Mouse (Mus musculus) testis, postnatal 10 days (tissue): ENCODE results near the gene Bach1.

Experiments
- DNase-seq: peaks from one replicate; pipeline ENCODE4 v3.0.0; 2021; ENCODE audit warnings: low spot score

Bach1 gene

DNA sequence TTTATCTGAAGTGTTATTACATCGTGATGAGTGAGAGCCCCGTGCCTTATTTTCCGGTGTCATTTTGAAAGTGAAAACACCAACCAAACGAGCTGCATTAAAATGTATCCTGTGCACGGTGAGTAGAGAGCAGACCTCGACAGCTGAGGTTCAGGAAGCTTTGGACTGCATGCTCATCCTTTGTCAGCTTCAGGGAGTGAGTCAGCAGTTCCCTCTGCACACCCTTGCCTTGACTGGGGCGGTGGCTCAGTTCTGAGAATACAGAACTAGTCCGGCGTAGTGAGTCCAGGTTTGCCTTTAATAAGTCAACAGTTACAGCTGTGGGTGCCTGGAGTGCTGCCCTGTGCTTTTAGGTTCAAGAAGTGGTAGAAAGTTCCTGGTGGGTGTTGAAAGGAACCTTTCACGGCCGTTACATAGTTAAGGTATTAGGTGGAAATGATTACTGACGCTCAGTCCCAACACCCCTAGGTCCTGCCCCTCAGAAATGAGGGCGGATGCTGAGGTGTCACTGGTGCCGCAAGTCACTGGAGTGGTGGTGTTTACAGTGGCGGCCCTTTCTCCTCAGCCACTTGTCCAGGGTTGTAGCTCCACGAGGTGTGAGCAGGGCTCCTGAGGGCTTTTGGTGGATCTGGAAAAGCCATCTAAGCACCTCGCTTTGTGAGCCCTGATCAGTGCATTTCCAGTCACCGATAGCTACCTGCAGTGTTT lies 14.4 kb downstream of the Bach1 start:
- DNase-seq = no peak

GRCm38 (mm10) chr16:87714550-87714949 lies 15.8 kb downstream of the Bach1 start:
- DNase-seq = no peak

GRCm38 (mm10) chr16:87715221-87715620 lies 16.5 kb downstream of the Bach1 start:
- DNase-seq = no peak

DNA sequence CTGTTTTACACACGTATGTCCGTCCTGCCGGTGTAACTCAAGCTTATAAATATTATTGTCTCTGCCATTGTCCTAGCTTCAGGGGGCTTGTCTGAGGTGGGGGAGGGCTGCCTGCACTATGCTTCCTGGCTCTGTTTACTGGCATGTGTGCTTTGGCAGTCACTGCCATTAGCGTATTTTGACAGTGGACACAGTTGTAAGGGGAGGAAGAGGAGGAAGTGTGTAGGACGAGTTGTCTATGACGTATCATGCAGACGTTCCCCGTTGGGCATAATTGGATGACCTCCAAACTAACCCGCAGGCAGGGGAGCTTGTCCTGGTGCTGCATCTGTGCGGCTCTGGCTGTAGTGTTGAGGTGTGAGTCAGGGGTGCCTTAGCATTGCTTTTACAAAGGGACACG lies 17.5 kb downstream of the Bach1 start:
- no peak for DNase-seq

DNA sequence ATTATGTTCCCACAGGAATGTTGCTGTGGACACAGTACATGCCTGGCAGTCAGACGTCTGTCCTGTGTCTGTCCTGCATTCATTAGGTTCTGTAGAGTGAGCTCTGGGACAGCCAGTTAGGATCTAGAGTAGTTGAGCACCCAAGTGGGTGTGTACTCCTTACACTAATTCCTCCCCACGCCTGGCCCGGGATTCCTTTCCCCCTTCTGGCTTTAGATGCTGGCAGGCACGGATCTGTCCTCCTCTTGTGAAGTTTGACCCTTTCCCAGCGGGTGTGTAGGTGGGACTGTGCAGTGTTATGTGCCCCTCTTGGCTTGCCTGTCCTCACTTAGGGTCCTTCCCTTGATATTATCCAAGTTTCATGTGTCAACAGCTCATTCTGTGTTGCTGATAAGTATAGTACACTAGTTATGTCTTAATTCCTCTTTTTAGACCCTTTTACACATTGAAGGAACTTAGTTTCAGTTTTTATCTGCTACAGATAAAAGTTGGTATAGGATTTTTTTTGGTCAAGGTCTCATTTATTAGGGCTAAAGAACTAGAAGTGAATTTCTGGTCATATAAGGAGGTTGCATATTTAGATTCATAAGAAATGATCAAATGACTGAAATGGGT lies 18.4 kb downstream of the Bach1 start:
- DNase-seq = no peak

DNA sequence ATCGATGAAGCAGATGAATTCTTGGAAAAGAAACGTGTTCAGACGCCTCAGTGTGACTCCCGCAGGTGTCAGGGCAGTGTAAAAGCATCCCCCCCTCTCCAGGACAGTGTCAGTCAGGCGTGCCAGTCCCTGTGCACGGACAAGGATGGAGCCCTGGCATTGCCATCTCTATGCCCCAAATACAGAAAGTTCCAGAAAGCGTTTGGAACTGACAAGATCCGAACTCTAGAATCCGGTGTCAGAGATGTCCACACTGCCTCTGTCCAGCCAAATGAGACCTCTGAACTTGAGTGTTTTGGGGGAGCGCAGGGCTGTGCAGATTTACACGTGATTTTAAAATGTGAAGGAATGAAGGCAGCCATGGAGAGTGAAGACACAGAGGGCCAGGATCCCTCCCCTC lies 20.3 kb downstream of the Bach1 start:
- no peak for DNase-seq

DNA sequence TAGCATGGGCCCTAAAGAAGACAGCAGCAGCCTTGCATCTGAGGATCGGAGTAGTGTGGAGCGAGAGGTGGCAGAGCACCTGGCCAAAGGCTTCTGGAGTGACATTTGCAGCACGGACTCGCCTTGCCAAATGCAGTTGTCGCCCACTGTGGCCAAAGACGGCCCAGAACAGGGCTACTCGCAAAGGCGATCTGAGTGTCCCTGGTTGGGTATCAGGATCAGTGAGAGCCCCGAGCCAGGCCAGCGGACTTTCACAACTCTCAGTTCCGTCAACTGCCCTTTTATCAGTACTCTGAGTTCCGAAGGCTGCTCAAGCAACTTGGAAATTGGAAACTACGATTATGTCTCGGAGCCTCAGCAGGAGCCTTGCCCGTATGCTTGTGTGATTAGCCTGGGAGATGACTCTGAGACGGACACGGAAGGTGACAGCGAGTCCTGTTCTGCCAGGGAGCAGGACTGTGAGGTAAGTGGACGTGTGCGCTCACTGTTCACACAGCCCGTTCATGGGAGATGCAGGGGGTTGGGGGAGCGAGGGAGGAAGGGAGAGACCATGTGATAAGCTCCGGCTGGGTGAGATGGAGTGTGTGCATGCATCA lies 21.0 kb downstream of the Bach1 start:
- DNase-seq = no peak

- no peak for DNase-seq
Observed at GRCm38 (mm10) chr16:87720851-87721409, 22.2 kb downstream of the Bach1 start.

DNA sequence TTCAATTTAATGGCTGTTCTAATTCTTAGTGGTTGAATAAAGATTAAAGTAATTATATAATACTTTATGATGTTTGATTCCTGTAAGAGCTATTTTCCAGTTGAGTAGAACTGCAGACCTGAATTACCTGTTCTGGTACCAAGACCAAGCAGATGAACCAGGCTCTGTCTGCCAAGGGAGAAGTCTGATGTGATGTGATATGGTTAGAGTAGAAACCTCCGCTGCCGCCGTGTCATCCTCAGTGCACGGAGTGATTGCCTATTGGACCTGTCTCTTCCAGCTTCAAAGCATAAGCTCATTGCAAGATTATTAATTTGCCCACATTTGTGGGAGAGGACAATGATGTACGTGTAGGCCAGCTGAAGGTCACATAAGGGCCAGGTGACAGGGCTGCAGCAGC lies 24.1 kb downstream of the Bach1 start:
- no peak for DNase-seq

DNA sequence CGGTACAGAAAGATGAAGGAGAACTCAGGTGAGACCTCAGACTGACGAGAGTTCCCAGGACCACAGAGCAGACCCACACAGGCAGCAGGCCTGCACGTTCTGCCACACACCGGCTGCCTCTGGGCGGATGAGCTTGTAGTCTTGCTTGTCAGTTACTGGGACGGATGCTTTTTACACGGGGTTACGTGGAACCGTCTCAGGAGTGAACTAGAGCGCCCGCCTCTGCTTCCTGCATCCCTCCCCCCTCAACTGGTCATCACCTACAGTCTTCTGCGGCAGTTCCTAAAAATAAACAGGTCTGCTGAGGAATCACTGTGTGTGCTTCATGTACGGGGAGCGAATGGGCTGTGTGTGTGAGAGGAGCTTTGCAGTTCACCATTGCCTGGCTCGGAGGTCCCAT lies 24.7 kb downstream of the Bach1 start:
- DNase-seq = no peak

- no peak for DNase-seq
Observed at GRCm38 (mm10) chr16:87724826-87725225, 26.1 kb downstream of the Bach1 start.

GRCm38 (mm10) chr16:87725241-87725640 lies 26.5 kb downstream of the Bach1 start:
- no peak for DNase-seq

GRCm38 (mm10) chr16:87725963-87726362 lies 27.2 kb downstream of the Bach1 start:
- no peak for DNase-seq

DNA sequence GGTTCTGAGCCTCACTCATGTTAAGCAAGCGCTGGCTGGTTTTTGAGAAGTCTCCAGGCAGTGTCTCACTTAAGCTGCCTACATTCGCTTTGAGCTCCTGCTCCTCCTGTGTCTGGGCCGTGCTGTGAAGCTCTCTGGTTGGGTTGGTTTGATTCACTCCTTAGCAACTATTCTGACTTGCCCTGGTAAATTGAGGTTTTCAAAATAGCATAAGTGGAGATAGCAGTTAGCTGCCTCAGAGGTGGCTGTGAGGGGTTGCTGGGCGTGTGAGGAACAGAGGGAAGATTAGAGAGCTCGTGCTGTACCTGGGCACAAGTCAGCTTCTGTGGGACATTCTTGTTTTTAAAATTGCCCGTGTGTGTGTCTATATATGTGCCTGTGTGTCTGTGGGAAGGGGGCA lies 27.6 kb downstream of the Bach1 start:
- DNase-seq = no peak

- DNase-seq = no peak
Observed at GRCm38 (mm10) chr16:87727250-87727649, 28.5 kb downstream of the Bach1 start.

GRCm38 (mm10) chr16:87727918-87728317 lies 29.2 kb downstream of the Bach1 start:
- no peak for DNase-seq

- DNase-seq = no peak
Observed at GRCm38 (mm10) chr16:87728703-87729102, 30.0 kb downstream of the Bach1 start.

GRCm38 (mm10) chr16:87729469-87729868 lies 30.7 kb downstream of the Bach1 start:
- no peak for DNase-seq

DNA sequence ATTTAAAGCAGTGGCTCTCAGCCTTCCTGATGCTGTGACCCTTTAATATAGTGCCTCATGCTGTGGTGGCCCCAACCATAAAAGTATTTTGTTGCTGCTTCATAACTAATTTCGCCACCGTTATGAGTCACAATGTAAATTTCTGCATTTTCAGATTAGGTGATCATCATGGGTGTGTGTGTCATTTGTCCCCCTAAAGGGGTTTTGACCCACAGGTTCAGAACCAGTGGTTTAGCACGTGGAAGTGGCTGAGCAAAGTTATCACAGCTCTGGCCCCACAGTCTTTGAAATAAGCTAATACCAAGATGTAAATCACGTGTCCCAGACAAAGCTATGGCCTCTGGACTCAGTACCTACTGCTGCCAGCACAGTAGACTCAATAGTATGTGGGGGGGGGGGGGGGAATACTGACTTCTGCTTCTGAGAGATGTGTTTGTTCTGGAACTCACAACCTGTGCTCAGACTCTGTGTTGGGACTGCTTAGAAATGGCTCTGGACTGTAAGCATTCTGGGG lies 36.2 kb downstream of the Bach1 start:
- DNase-seq = no peak

- DNase-seq = no peak
Observed at GRCm38 (mm10) chr16:87736106-87736505, 37.4 kb downstream of the Bach1 start.

DNA sequence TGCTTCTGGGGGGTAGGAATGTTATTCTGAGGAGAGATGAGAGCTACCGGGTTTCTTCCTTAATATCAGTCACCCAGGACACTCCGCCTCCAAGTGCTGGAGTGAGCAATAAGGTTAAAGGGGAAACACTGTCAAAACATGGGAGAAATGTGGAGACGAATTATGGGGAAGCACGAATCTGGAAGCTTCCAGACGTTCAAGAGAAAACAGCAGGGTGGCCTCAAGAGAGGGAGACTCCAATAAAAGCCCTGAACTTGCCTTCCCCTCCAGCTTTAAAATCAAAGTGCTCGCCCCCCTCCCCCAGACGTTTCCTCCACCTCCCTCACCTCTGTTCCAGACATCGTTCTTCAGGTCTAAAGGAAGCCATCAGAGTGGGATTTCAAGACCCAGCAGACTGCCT lies 38.6 kb downstream of the Bach1 start:
- no peak for DNase-seq

- no peak for DNase-seq
Observed at GRCm38 (mm10) chr16:87737842-87738639, 39.3 kb downstream of the Bach1 start.
